Mouse (Mus musculus): ENCODE measurements around the gene Olfr1417. TPM values are rescaled to one million over a fixed set of nuclear protein-coding genes. Genes with fewer than 3 reads are reported as not detected.

Gene Olfr1417
- not detected in 2 replicates for polyA plus RNA-seq (2012; rRNA removed)

DNA sequence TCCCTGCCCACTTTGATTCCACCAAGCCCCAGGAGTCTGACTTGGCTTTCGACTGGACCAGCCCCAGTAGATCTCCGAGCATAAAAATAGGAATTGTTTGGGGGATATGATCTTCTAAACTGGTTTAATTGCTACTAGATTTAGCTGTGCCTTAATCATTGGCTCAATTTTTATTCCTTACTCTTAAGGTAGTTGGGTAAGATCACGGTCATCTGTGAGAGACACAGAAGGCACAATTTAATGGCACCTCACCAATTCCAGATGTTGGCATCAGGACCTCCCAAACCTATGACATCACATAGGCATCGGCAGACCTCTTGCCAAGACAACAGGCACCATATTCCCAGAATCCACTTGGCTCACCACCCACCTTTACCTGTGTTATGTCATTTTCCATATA, at the start of gene Olfr1417:
Gene Olfr1417 (minus strand): TSS at position 101 of the 400 bp plus-strand sequence.

DNA sequence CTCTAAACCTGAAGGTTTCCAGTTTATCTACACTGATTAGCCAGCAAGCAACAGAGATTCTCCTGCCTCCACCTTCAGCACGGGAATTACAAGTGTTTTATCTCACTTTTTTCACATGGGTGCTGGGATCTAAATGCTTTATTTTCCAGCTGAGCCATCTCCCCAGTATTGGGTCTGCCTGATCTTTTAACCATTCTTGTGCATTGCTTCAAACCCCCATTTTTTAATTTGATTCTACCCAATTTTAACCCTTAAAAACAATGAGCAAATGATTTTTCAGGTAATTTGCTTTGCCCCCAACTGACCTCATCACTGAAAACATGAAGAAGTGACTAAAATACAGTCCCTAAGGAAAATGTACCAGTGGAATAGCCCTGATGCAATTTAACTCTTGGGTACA, 47.2 kb upstream of the Olfr1417 start, which contains the start of gene Olfr1420:
Gene Olfr1420 (plus strand): TSS at position 301 of the 400 bp plus-strand sequence.

DNA sequence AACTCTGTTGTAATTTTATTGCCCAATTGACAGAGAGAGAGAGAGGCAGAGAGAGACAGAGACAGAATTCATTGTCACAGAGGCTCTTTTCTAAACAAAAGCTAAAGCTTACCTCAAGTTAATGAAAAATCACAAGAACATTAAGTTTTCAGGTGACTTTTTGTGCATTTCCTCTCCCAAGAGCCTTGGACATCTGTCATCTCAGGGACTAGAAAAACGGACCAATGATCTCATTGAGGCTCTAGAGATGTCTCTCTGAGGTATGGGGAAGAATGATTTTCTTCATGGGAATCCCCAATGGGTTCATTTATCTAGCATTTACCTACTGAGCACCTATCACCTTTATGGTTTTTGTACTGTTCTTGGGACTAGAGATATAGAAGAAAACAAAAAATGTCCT, 36.0 kb upstream of the Olfr1417 start, which contains the start of gene Olfr1419:
Gene Olfr1419 (minus strand): TSS at position 101 of the 400 bp plus-strand sequence.

DNA sequence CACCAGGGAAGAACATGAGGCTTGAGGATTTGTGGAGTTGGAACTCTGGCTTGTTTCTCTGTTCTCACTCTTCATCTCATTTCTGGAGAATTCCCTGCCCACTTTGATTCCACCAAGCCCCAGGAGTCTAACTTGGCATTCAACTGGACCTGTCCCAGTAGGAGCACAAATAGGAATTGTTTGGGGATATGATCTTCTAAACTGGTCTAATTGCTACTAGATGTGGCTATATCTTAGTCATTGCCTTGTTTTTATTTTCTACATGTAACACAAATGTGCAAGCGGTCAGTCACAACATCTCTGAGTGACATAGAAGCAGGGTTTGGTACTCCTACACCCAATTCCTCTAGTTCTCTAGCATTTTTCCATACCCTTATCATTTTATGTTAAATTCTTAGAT, 21.9 kb upstream of the Olfr1417 start, which contains the start of gene Olfr1418:
Gene Olfr1418 (minus strand): TSS at position 101 of the 400 bp plus-strand sequence.

DNA sequence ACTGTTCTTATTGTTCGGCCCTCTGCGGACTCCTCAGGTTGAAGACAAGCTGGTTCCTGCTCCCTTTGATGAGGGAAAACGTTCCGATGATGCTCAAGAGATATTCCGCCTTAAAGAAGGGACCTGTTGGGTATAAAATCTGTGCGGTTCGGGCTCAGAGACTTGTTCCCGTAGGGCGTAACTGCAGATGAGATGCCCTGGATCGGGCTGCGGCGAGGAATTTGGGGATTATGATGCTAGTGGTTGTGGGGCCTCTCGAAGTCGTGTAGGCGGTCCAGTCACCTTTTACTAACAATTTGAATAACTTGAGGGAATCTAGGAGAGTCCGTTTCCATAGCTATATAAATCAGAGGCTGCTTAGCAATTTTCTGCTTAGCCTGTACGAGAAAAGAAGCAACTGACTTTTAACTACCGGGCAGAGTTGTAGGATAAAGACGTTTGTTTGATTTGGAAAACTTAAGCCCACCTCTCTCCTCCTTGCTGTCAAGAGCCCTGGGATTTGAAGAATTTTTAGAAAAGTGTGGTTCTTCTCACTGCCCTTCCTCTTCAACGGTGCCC, 19.8 kb downstream of the Olfr1417 start, which contains the start of gene Stx3:
Gene Stx3 (minus strand): TSS at position 261 of the 558 bp plus-strand sequence.

Other genes with a start within 250 kb of the Olfr1417 start
- 0.17 and 0.59 TPM in 2 replicates for gene Ms4a6d, start 234.4 kb downstream of the Olfr1417 start, polyA plus RNA-seq (2012; rRNA removed)
- gene Ms4a2, start 215.5 kb downstream of the Olfr1417 start, polyA plus RNA-seq (2012; rRNA removed) = 0.06 TPM in 1 of 2 replicates, not detected in the other
- not detected in 2 replicates for gene Ms4a3, start 198.4 kb downstream of the Olfr1417 start, polyA plus RNA-seq (2012; rRNA removed)
- gene Oosp2, start 178.7 kb downstream of the Olfr1417 start, polyA plus RNA-seq (2012; rRNA removed) = not detected in 2 replicates
- not detected in 2 replicates for gene Oosp1, start 148.1 kb downstream of the Olfr1417 start, polyA plus RNA-seq (2012; rRNA removed)
- not detected in 2 replicates for gene Oosp3, start 142.2 kb downstream of the Olfr1417 start, polyA plus RNA-seq (2012; rRNA removed)
- gene Gif, start 91.7 kb downstream of the Olfr1417 start, polyA plus RNA-seq (2012; rRNA removed) = 631 and 840 TPM in 2 replicates
- gene Mrpl16, start 68.8 kb downstream of the Olfr1417 start, polyA plus RNA-seq (2012; rRNA removed) = 3.0 and 4.0 TPM in 2 replicates
- gene Stx3, start 19.8 kb downstream of the Olfr1417 start, polyA plus RNA-seq (2012; rRNA removed) = 7.2 and 10.5 TPM in 2 replicates
- not detected in 2 replicates for gene Olfr1418, start 21.8 kb upstream of the Olfr1417 start, polyA plus RNA-seq (2012; rRNA removed)
- gene Olfr1419, start 35.9 kb upstream of the Olfr1417 start, polyA plus RNA-seq (2012; rRNA removed) = not detected in 2 replicates
- gene Olfr1420, start 47.3 kb upstream of the Olfr1417 start, polyA plus RNA-seq (2012; rRNA removed) = not detected in 2 replicates
- 3.5 and 5.7 TPM in 2 replicates for gene Patl1, start 73.2 kb upstream of the Olfr1417 start, polyA plus RNA-seq (2012; rRNA removed)
- 3.5 and 5.6 TPM in 2 replicates for gene Osbp, start 126.7 kb upstream of the Olfr1417 start, polyA plus RNA-seq (2012; rRNA removed)
- gene Olfr1423, start 202.1 kb upstream of the Olfr1417 start, polyA plus RNA-seq (2012; rRNA removed) = not detected in 2 replicates
- not detected in 2 replicates for gene Olfr1424, start 223.5 kb upstream of the Olfr1417 start, polyA plus RNA-seq (2012; rRNA removed)
- gene Olfr1425, start 238.5 kb upstream of the Olfr1417 start, polyA plus RNA-seq (2012; rRNA removed) = not detected in 2 replicates